Mouse (Mus musculus): ENCODE results near the gene Os9. TPM values are rescaled to one million over a fixed set of nuclear protein-coding genes. Genes with fewer than 3 reads are reported as not detected.

Gene Os9
- 26.4 and 26.9 TPM in 2 replicates for polyA plus RNA-seq (2012; rRNA removed)

GRCm38 (mm10) chr10:127121066-127121477, at the start of gene Os9:
Gene Os9, minus strand, starts transcription at chr10:127121131.

GRCm38 (mm10) chr10:127164631-127165353, 43.9 kb upstream of the Os9 start, which contains the start of gene B4galnt1:
Gene B4galnt1, plus strand, starts transcription at chr10:127165225.

GRCm38 (mm10) chr10:127075080-127075479, 45.9 kb downstream of the Os9 start, which contains the start of gene Agap2:
Gene Agap2, plus strand, starts transcription at chr10:127075284.

GRCm38 (mm10) chr10:127070190-127071121, 50.5 kb downstream of the Os9 start, which contains the start of gene Tspan31:
Gene Tspan31, minus strand, starts transcription at chr10:127070264.

GRCm38 (mm10) chr10:127063239-127063872, 57.6 kb downstream of the Os9 start, which contains the start of gene Cdk4:
Gene Cdk4, plus strand, starts transcription at chr10:127063534.

GRCm38 (mm10) chr10:127059968-127060916, 60.7 kb downstream of the Os9 start, which contains the start of gene March9:
Gene March9, minus strand, starts transcription at chr10:127060184.

GRCm38 (mm10) chr10:127047954-127048353, 73.0 kb downstream of the Os9 start, which contains the start of gene Cyp27b1:
Gene Cyp27b1, plus strand, starts transcription at chr10:127048250.

Other genes starting within 250 kb of the Os9 start
- 4.4 and 4.7 TPM in 2 replicates for gene Atp23, start 219.8 kb downstream of the Os9 start, polyA plus RNA-seq (2012; rRNA removed)
- 17.5 and 20.0 TPM in 2 replicates for gene Ctdsp2, start 142.4 kb downstream of the Os9 start, polyA plus RNA-seq (2012; rRNA removed)
- gene Avil, start 120.4 kb downstream of the Os9 start, polyA plus RNA-seq (2012; rRNA removed), result 0.02 and 0.06 TPM in 2 replicates
- 25.2 and 29.6 TPM in 2 replicates for gene Tsfm, start 90.3 kb downstream of the Os9 start, polyA plus RNA-seq (2012; rRNA removed)
- gene Mettl1, start 79.7 kb downstream of the Os9 start, polyA plus RNA-seq (2012; rRNA removed), result 12.8 and 14.1 TPM in 2 replicates
- 0.05 and 0.08 TPM in 2 replicates for gene Eef1akmt3, start 79.6 kb downstream of the Os9 start, polyA plus RNA-seq (2012; rRNA removed)
- gene Cyp27b1, start 72.9 kb downstream of the Os9 start, polyA plus RNA-seq (2012; rRNA removed), result 0.03 and 0.08 TPM in 2 replicates
- 0.09 and 0.11 TPM in 2 replicates for gene March9, start 60.9 kb downstream of the Os9 start, polyA plus RNA-seq (2012; rRNA removed)
- gene Cdk4, start 57.6 kb downstream of the Os9 start, polyA plus RNA-seq (2012; rRNA removed), result 209 and 248 TPM in 2 replicates
- gene Tspan31, start 50.9 kb downstream of the Os9 start, polyA plus RNA-seq (2012; rRNA removed), result 34.4 and 41.3 TPM in 2 replicates
- 1.4 and 2.2 TPM in 2 replicates for gene Agap2, start 45.8 kb downstream of the Os9 start, polyA plus RNA-seq (2012; rRNA removed)
- 7.2 and 11.2 TPM in 2 replicates for gene B4galnt1, start 44.1 kb upstream of the Os9 start, polyA plus RNA-seq (2012; rRNA removed)
- gene Slc26a10, start 59.5 kb upstream of the Os9 start, polyA plus RNA-seq (2012; rRNA removed), result 2.0 and 2.2 TPM in 2 replicates
- gene Arhgef25, start 69.0 kb upstream of the Os9 start, polyA plus RNA-seq (2012; rRNA removed), result 7.5 and 7.6 TPM in 2 replicates
- gene Dtx3, start 74.6 kb upstream of the Os9 start, polyA plus RNA-seq (2012; rRNA removed), result 29.2 and 32.7 TPM in 2 replicates
- gene Pip4k2c, start 90.5 kb upstream of the Os9 start, polyA plus RNA-seq (2012; rRNA removed), result 27.4 and 31.2 TPM in 2 replicates
- 0.11 and 0.12 TPM in 2 replicates for gene Kif5a, start 142.2 kb upstream of the Os9 start, polyA plus RNA-seq (2012; rRNA removed)
- 57.7 and 61.0 TPM in 2 replicates for gene Dctn2, start 145.2 kb upstream of the Os9 start, polyA plus RNA-seq (2012; rRNA removed)
- 7.4 and 10.9 TPM in 2 replicates for gene Mbd6, start 167.9 kb upstream of the Os9 start, polyA plus RNA-seq (2012; rRNA removed)
- gene Mars, start 190.7 kb upstream of the Os9 start, polyA plus RNA-seq (2012; rRNA removed), result 62.7 and 64.4 TPM in 2 replicates
- gene Arhgap9, start 200.8 kb upstream of the Os9 start, polyA plus RNA-seq (2012; rRNA removed), result 7.4 and 9.7 TPM in 2 replicates
- gene Gli1, start 220.8 kb upstream of the Os9 start, polyA plus RNA-seq (2012; rRNA removed), result 0.95 and 0.98 TPM in 2 replicates
- 0.46 and 0.53 TPM in 2 replicates for gene Inhbe, start 233.3 kb upstream of the Os9 start, polyA plus RNA-seq (2012; rRNA removed)
- gene Inhbc, start 249.3 kb upstream of the Os9 start, polyA plus RNA-seq (2012; rRNA removed), result 1.1 and 1.6 TPM in 2 replicates

Data from liver, embryonic 14 days (tissue).